Mouse (Mus musculus): ENCODE results near the gene Ryr2. TPM values are rescaled to one million over a fixed set of nuclear protein-coding genes. Genes with fewer than 3 reads are reported as not detected.

Gene Ryr2
- polyA plus RNA-seq, 1 experiment: 0.13 TPM

DNA sequence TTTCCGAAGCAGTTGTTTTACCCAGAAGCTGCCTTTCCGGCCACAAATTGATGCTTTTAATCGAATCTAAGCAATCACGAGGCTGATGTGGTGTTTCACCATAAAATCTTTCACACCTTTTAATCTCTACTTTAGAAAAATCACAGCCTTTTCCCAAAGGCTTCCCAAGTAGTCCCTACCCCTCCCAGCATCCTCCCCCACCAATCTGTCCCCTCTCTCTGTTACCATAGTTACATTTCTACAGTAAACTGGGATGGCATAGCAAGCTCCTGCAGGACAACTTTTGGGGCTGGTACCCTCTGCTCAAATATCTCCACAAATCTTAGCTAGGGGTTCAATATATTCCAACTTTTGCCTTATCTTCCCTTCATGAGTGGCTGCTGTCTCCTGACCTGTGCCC, 342.8 kb downstream of the Ryr2 start:
- no peaks in the 10 kb centered on the region for H3K27me3 ChIP-seq (replicated peaks; ENCODE audit: control insufficient read depth, insufficient read depth, low read length)
- H3K4me1 ChIP-seq (ENCODE audit: control insufficient read depth, insufficient read depth, low read length): no peaks in the 10 kb centered on the region
- no peak overlapping the region for H3K4me3 ChIP-seq (ENCODE audit: insufficient read depth, low read depth, low read length)
- WGBS: 79% methylated on average over 4 of the region's 4 CpGs
- no peak overlapping the region for H3K27ac ChIP-seq (ENCODE audit: insufficient read depth, low read depth, low read length)
- DNase-seq: no peak
- no peaks in the 10 kb centered on the region for H3K36me3 ChIP-seq (ENCODE audit: control insufficient read depth, insufficient read depth, low read length)
- no peak for TF ChIP-seq CTCF (conservative IDR thresholded peaks at IDR 0.05; ENCODE audit: insufficient read depth, insufficient read length, low read depth, low read length)

DNA sequence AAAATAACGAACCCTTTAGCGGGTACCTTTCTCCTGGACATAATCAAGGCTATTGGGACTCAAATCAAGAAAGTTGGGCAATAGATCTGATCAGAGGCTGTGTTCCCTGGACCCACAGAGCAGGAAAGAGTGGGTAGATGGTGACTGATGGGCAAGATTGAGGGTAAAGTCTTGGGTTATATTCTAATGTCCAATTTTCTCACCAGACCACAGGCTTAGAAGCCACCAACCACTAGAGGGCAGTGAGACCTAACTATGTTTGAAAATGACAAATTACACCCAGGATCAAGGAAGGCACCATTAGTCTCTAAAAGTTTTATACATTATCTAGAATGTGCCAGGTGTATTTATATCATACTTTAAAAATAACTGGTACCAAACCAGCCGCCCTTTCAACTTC, 343.6 kb downstream of the Ryr2 start:
- WGBS: 80% methylated on average over 3 of the region's 3 CpGs
- TF ChIP-seq CTCF (conservative IDR thresholded peaks at IDR 0.05; ENCODE audit: insufficient read depth, insufficient read length, low read depth, low read length): no peak; the same call in 1 of the 2 replicates
- no peak for TF ChIP-seq POLR2A (IDR thresholded peaks at IDR 0.05; ENCODE audit: low read depth, low read length)
- Histone ChIP-seq H3K27me3 (replicated peaks; ENCODE audit: control insufficient read depth, insufficient read depth, low read length) (no peaks in the 10 kb centered on the region), H3K36me3 (ENCODE audit: control insufficient read depth, insufficient read depth, low read length) (no peaks in the 10 kb centered on the region), H3K4me1 (ENCODE audit: control insufficient read depth, insufficient read depth, low read length) (no peaks in the 10 kb centered on the region), H3K4me3 (ENCODE audit: insufficient read depth, low read depth, low read length) (no peak overlapping the region), H3K27ac (ENCODE audit: insufficient read depth, low read depth, low read length) (no peak overlapping the region)
- DNase-seq: peak; percentile 26

DNA sequence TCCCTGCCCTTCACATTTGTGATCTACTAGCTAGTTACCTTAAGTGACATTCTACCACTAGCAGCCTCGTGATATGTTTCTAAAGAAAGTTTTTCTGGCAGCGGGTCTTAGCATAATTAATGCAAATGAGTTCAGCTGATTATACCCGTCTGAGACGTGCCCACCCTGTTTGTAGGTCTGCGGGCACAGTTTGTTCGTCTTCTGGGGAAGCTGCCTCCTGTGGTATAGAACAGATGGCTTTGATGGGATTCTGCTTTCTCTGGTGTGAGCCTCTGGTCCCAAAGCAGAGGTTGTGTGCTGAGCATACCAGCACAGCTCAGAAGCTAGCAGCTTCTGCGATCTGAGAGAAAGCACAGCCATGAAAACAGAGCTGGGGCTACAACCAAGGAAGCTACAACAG, 348.9 kb downstream of the Ryr2 start:
- DNase-seq: no peak
- Histone ChIP-seq H3K36me3 (ENCODE audit: control insufficient read depth, insufficient read depth, low read length) (no peaks in the 10 kb centered on the region), H3K27ac (ENCODE audit: insufficient read depth, low read depth, low read length) (no peak overlapping the region), H3K4me3 (ENCODE audit: insufficient read depth, low read depth, low read length) (no peak overlapping the region), H3K27me3 (replicated peaks; ENCODE audit: control insufficient read depth, insufficient read depth, low read length) (no peaks in the 10 kb centered on the region), H3K4me1 (ENCODE audit: control insufficient read depth, insufficient read depth, low read length) (no peaks in the 10 kb centered on the region)
- WGBS: 68% methylated on average over 7 of the region's 7 CpGs
- TF ChIP-seq CTCF (conservative IDR thresholded peaks at IDR 0.05; ENCODE audit: insufficient read depth, insufficient read length, low read depth, low read length) (no peak), POLR2A (IDR thresholded peaks at IDR 0.05; ENCODE audit: low read depth, low read length) (no peak)

DNA sequence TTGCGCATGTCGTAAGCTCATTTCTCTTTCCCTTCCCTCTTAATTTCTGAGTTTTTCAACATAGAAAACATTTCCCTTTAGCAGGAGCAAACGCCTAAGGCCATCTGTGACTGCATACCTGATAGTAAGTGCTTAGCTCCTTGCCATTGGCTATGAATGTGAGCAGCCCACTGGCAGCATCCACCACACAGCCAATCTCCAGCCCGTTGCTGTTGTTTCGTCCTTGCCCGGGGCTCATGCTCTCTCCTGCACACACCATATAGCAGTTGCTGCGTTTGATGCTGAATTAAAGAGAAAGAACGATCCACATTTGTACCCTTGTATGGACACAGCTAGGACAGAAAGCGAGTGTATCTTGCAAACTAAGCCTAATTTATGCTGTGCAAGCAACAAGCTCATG, 361.3 kb downstream of the Ryr2 start:
- Histone ChIP-seq H3K4me3 (ENCODE audit: insufficient read depth, low read depth, low read length) (no peak overlapping the region), H3K27me3 (replicated peaks; ENCODE audit: control insufficient read depth, insufficient read depth, low read length) (no peaks in the 10 kb centered on the region), H3K27ac (ENCODE audit: insufficient read depth, low read depth, low read length) (no peak overlapping the region), H3K4me1 (ENCODE audit: control insufficient read depth, insufficient read depth, low read length) (no peaks in the 10 kb centered on the region), H3K36me3 (ENCODE audit: control insufficient read depth, insufficient read depth, low read length) (no peaks in the 10 kb centered on the region)
- TF ChIP-seq POLR2A (IDR thresholded peaks at IDR 0.05; ENCODE audit: low read depth, low read length) (no peak), CTCF (conservative IDR thresholded peaks at IDR 0.05; ENCODE audit: insufficient read depth, insufficient read length, low read depth, low read length) (no peak)
- no peak for DNase-seq
- 86% methylated on average over 9 of the region's 9 CpGs for WGBS

GRCm38 (mm10) chr13:11738211-11738610, 368.5 kb downstream of the Ryr2 start:
- no peaks in the 10 kb centered on the region for H3K27me3 ChIP-seq (replicated peaks; ENCODE audit: control insufficient read depth, insufficient read depth, low read length)
- no peaks in the 10 kb centered on the region for H3K36me3 ChIP-seq (ENCODE audit: control insufficient read depth, insufficient read depth, low read length)
- DNase-seq: no peak
- WGBS: 88% methylated on average over 12 of the region's 12 CpGs
- H3K27ac ChIP-seq (ENCODE audit: insufficient read depth, low read depth, low read length): no peak overlapping the region
- H3K4me1 ChIP-seq (ENCODE audit: control insufficient read depth, insufficient read depth, low read length): no peaks in the 10 kb centered on the region
- no peak for TF ChIP-seq CTCF (conservative IDR thresholded peaks at IDR 0.05; ENCODE audit: insufficient read depth, insufficient read length, low read depth, low read length)
- no peak for TF ChIP-seq POLR2A (IDR thresholded peaks at IDR 0.05; ENCODE audit: low read depth, low read length)
- no peak overlapping the region for H3K4me3 ChIP-seq (ENCODE audit: insufficient read depth, low read depth, low read length)

GRCm38 (mm10) chr13:11716216-11716615, 390.5 kb downstream of the Ryr2 start:
- H3K27ac ChIP-seq (ENCODE audit: insufficient read depth, low read depth, low read length): no peak overlapping the region
- no peak overlapping the region for H3K4me3 ChIP-seq (ENCODE audit: insufficient read depth, low read depth, low read length)
- DNase-seq: no peak
- TF ChIP-seq POLR2A (IDR thresholded peaks at IDR 0.05; ENCODE audit: low read depth, low read length) (no peak), CTCF (conservative IDR thresholded peaks at IDR 0.05; ENCODE audit: insufficient read depth, insufficient read length, low read depth, low read length) (no peak)
- no peaks in the 10 kb centered on the region for H3K4me1 ChIP-seq (ENCODE audit: control insufficient read depth, insufficient read depth, low read length)
- WGBS: 92% methylated on average over 4 of the region's 4 CpGs
- H3K36me3 ChIP-seq (ENCODE audit: control insufficient read depth, insufficient read depth, low read length): no peaks in the 10 kb centered on the region
- H3K27me3 ChIP-seq (replicated peaks; ENCODE audit: control insufficient read depth, insufficient read depth, low read length): no peaks in the 10 kb centered on the region

DNA sequence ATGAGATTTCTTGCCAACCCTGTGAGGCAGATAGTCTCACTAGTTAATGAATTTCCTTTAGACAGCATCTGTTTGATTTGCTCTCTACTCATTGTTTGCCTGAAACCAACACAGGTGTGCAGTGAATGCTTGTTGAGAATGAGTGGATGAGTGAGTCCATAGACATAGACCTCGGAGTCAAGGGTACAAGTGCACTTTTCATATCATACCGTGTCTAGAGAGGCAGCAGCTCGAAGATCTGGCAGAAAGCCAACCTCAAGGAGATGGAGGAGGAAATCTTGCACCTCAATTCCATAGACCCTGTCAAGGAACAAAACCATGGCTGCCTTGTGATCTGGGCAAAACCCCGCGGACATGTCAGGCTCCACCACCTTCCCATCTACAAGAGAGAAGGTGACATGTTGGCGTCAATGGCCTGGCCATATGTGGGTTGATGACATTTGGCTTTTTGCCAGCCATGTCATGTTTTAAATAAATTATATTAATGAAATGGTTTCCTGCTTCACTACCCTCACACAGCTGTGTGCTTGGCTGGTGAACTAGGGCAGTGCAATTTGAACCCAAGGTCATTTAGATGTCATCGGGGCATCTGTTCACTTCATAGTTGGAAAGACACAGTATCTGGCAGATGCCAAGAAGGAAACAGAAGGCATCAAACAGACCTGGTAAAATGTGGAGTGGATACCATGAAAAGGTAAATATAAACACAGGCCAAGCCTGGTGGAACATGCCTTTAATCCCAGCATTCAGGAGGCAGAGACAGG, 396.9 kb downstream of the Ryr2 start:
- H3K4me3 ChIP-seq (ENCODE audit: insufficient read depth, low read depth, low read length): no peak overlapping the region
- 75% methylated on average over 7 of the region's 7 CpGs for WGBS
- no peak for TF ChIP-seq POLR2A (IDR thresholded peaks at IDR 0.05; ENCODE audit: low read depth, low read length)
- no peak for TF ChIP-seq CTCF (conservative IDR thresholded peaks at IDR 0.05; ENCODE audit: insufficient read depth, insufficient read length, low read depth, low read length)
- H3K27ac ChIP-seq (ENCODE audit: insufficient read depth, low read depth, low read length): no peak overlapping the region
- no peak for DNase-seq
- H3K36me3 ChIP-seq (ENCODE audit: control insufficient read depth, insufficient read depth, low read length): no peaks in the 10 kb centered on the region
- no peaks in the 10 kb centered on the region for H3K4me1 ChIP-seq (ENCODE audit: control insufficient read depth, insufficient read depth, low read length)
- H3K27me3 ChIP-seq (replicated peaks; ENCODE audit: control insufficient read depth, insufficient read depth, low read length): no peaks in the 10 kb centered on the region

All from kidney, adult 2 months (tissue).